Mouse (Mus musculus): Measurements from ENCODE around the gene Gm4064. TPM values are rescaled to one million over a fixed set of nuclear protein-coding genes. Genes with fewer than 3 reads are reported as not detected.

Gm4064 gene
- polyA plus RNA-seq (2014; fragmentation: Illumina TruSeq; extraction: RNeasy Lipid Tissue Mini Kit (QIAGEN cat#74804); ENCODE audit: low read depth, low replicate concordance): not detected

GRCm38 (mm10) chrY:2796105-2796504, at the start of gene Gm4064:
TSS of gene Gm4064 (minus strand) at chrY:2796205.

GRCm38 (mm10) chrY:2830380-2830779, 34.4 kb upstream of the Gm4064 start, which contains the start of the genes Rbmy and Gm10256:
TSS of gene Rbmy (plus strand) at chrY:2830680.
TSS of gene Gm10256 (plus strand) at chrY:2830699.

Other genes starting within 250 kb of the Gm4064 start
- gene H2al2c, start 197.1 kb downstream of the Gm4064 start, polyA plus RNA-seq (2014; fragmentation: Illumina TruSeq; extraction: RNeasy Lipid Tissue Mini Kit (QIAGEN cat#74804); ENCODE audit: low read depth, low replicate concordance): not detected
- gene Sry, start 132.5 kb downstream of the Gm4064 start, polyA plus RNA-seq (2014; fragmentation: Illumina TruSeq; extraction: RNeasy Lipid Tissue Mini Kit (QIAGEN cat#74804); ENCODE audit: low read depth, low replicate concordance): not detected
- not detected for gene H2al2b, start 75.5 kb downstream of the Gm4064 start, polyA plus RNA-seq (2014; fragmentation: Illumina TruSeq; extraction: RNeasy Lipid Tissue Mini Kit (QIAGEN cat#74804); ENCODE audit: low read depth, low replicate concordance)
- gene Rbmy, start 34.5 kb upstream of the Gm4064 start, polyA plus RNA-seq (2014; fragmentation: Illumina TruSeq; extraction: RNeasy Lipid Tissue Mini Kit (QIAGEN cat#74804); ENCODE audit: low read depth, low replicate concordance): not detected
- gene Gm10256, start 34.5 kb upstream of the Gm4064 start, polyA plus RNA-seq (2014; fragmentation: Illumina TruSeq; extraction: RNeasy Lipid Tissue Mini Kit (QIAGEN cat#74804); ENCODE audit: low read depth, low replicate concordance): not detected
- gene Gm10352, start 104.8 kb upstream of the Gm4064 start, polyA plus RNA-seq (2014; fragmentation: Illumina TruSeq; extraction: RNeasy Lipid Tissue Mini Kit (QIAGEN cat#74804); ENCODE audit: low read depth, low replicate concordance): not detected
- not detected for gene Gm29289, start 136.4 kb upstream of the Gm4064 start, polyA plus RNA-seq (2014; fragmentation: Illumina TruSeq; extraction: RNeasy Lipid Tissue Mini Kit (QIAGEN cat#74804); ENCODE audit: low read depth, low replicate concordance)